Mouse (Mus musculus): ENCODE data around the gene Nol7. TPM values are rescaled to one million over a fixed set of nuclear protein-coding genes. Genes with fewer than 3 reads are reported as not detected.

Nol7 gene
- polyA plus RNA-seq, 1 experiment = 65.7 TPM

GRCm38 (mm10) chr13:43452177-43452576 is 54.0 kb downstream of the Nol7 start:
- Histone ChIP-seq H3K4me3 (ENCODE audit: insufficient read depth, low read length) (no peak overlapping the region), H3K4me1 (ENCODE audit: control insufficient read depth, insufficient read depth, low read length) (no peaks in the 10 kb centered on the region)

DNA sequence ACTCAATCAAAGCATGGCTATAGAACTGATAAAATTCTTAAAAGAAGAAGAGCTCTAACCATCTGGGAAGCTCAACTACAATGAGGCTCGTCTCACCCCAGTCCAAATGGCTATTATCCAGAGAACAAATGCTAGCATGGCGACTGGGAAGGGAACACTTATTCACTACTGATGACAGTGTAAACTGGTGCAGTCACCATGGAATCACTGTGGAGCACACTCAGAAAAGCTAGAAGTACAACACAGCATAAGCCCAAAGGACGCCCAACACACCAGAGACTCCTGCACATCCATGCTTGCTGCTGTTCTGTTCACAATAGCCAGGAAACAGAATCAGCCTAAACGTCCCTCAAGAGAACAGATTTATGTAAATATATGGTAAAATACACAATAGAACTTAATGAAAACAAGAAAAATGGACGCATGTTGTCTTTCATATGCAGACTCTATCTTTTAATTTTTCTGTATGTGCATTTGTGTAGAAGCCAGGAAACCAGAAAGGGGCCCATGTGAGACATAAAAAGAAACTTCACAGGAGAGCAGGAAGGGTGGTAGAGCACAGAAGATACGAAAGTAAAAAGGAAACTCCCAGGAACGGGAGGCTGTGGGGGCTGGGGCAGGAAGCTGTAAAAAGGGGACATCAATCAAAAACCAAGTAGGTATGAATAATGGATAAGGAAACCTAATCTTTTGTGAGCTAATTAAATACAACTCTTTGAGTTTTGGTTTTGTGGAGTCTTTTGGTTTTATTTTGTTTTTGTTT is 54.8 kb downstream of the Nol7 start:
- Histone ChIP-seq H3K4me1 (ENCODE audit: control insufficient read depth, insufficient read depth, low read length) (no peaks in the 10 kb centered on the region), H3K4me3 (ENCODE audit: insufficient read depth, low read length) (no peak overlapping the region), H3K27ac (ENCODE audit: insufficient read depth, low read length) (no peak overlapping the region)
- TF ChIP-seq CTCF (IDR thresholded peaks at IDR 0.05; ENCODE audit: borderline replicate concordance, insufficient read depth, low read length) (no peak), POLR2A (IDR thresholded peaks at IDR 0.05; ENCODE audit: low read depth, low read length) (no peak)

More at GRCm38 (mm10) chr13:43452177-43452576, 54.0 kb downstream of the Nol7 start:
- H3K27ac ChIP-seq (ENCODE audit: insufficient read depth, low read length) = no peak overlapping the region
- no peak for TF ChIP-seq CTCF (IDR thresholded peaks at IDR 0.05; ENCODE audit: borderline replicate concordance, insufficient read depth, low read length)
- TF ChIP-seq POLR2A (IDR thresholded peaks at IDR 0.05; ENCODE audit: low read depth, low read length) = no peak

- Histone ChIP-seq H3K27ac (ENCODE audit: insufficient read depth, low read length) (no peak overlapping the region), H3K4me1 (ENCODE audit: control insufficient read depth, insufficient read depth, low read length) (no peaks in the 10 kb centered on the region), H3K4me3 (ENCODE audit: insufficient read depth, low read length) (no peak overlapping the region)
- no peak for TF ChIP-seq CTCF (IDR thresholded peaks at IDR 0.05; ENCODE audit: borderline replicate concordance, insufficient read depth, low read length)
- TF ChIP-seq POLR2A (IDR thresholded peaks at IDR 0.05; ENCODE audit: low read depth, low read length) = no peak
These were observed 56.2 kb downstream of the Nol7 start for GRCm38 (mm10) chr13:43454431-43454830.

Other genes with a start within 250 kb of the Nol7 start
- gene Tbc1d7, start 226.9 kb upstream of the Nol7 start, polyA plus RNA-seq (2011; ENCODE audit: insufficient read length, low read depth, missing spikeins) = 26.3 and 26.8 TPM in 2 replicates
- 4.2 and 9.6 TPM in 2 replicates for gene Gfod1, start 94.2 kb upstream of the Nol7 start, polyA plus RNA-seq (2011; ENCODE audit: insufficient read length, low read depth, missing spikeins)
- gene Sirt5, start 32.9 kb upstream of the Nol7 start, polyA plus RNA-seq (2011; ENCODE audit: insufficient read length, low read depth, missing spikeins) = 10.1 and 12.2 TPM in 2 replicates
- gene Ranbp9, start 82.9 kb downstream of the Nol7 start, polyA plus RNA-seq (2011; ENCODE audit: insufficient read length, low read depth, missing spikeins) = 55.4 and 74.1 TPM in 2 replicates
- 11.8 and 14.1 TPM in 2 replicates for gene Mcur1, start 161.8 kb downstream of the Nol7 start, polyA plus RNA-seq (2011; ENCODE audit: insufficient read length, low read depth, missing spikeins)
- 0.47 TPM in 1 of 2 replicates, not detected in the other for gene Rnf182, start 217.3 kb downstream of the Nol7 start, polyA plus RNA-seq (2011; ENCODE audit: insufficient read length, low read depth, missing spikeins)